Mouse (Mus musculus) cerebellum, adult 2 months (tissue): ENCODE data around the gene Slc35b4.

ENCODE experiments used
- CTCF ChIP-seq: fragments of 200-500 bp; IDR thresholded peaks from 2 replicates; pipeline ENCODE4 v1.5.1; 2011; ENCODE audit warnings: low read depth, mild to moderate bottlenecking, control low read depth, low read length, moderate library complexity, borderline replicate concordance; ENCODE audit not compliant: insufficient read depth
- POLR2A ChIP-seq: fragments of 200-500 bp; IDR thresholded peaks from 2 replicates; pipeline ENCODE4 v1.6.1; 2011; ENCODE audit warnings: low read length, control low read depth, borderline replicate concordance; ENCODE audit not compliant: insufficient read depth

- TF ChIP-seq CTCF = no peak
- TF ChIP-seq POLR2A = no peak
These were observed 12.6 kb upstream of the Slc35b4 start for GRCm38 (mm10) chr6:34189494-34189893.
